Mouse (Mus musculus) T-cell, adult 66 days (primary cell): ENCODE data around the gene Rgs14. TPM values are rescaled to one million over a fixed set of nuclear protein-coding genes. Genes with fewer than 3 reads are reported as not detected.

Source experiments
- total RNA-seq, 2 experiments: library from RNA; stranded (reverse); gene quantifications; 3 replicates in 1 of 2; 4 replicates in 1 of 2; pipeline ENCODE4 v1.2.4; 2023

Gene Rgs14
- 10 to 100 TPM; 85.9 to 93.2 TPM for total RNA-seq

DNA sequence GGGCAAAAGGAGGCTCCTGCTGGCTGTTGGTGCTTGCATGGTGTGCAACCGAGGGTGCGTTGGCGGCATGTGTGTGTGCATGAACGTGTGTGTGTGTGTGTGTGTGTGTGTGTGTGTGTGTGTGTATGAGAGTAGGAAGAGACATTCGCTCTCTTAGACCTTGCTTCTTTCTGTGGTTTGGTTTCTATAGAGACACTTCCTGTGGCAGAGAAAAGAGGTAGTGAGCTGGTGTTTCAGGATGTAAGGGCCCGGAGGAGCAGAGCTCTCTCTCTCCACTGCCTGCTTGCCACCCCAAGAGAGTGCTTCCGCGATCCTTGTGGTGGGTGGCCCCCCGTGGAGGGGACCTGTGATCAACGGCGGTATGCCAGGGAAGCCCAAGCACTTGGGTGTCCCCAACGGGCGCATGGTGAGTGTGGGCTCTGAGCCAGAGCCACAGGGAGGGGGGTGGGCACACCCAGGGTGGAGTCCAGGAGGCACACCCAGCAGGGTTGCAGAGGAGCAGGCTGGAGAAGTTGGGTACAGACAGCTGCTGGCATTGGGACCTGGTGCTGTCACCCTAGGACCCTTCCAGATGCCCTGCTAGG is at the start of gene Rgs14:
Rgs14 (plus strand) TSS at position 202 of the 584 bp plus-strand sequence.

DNA sequence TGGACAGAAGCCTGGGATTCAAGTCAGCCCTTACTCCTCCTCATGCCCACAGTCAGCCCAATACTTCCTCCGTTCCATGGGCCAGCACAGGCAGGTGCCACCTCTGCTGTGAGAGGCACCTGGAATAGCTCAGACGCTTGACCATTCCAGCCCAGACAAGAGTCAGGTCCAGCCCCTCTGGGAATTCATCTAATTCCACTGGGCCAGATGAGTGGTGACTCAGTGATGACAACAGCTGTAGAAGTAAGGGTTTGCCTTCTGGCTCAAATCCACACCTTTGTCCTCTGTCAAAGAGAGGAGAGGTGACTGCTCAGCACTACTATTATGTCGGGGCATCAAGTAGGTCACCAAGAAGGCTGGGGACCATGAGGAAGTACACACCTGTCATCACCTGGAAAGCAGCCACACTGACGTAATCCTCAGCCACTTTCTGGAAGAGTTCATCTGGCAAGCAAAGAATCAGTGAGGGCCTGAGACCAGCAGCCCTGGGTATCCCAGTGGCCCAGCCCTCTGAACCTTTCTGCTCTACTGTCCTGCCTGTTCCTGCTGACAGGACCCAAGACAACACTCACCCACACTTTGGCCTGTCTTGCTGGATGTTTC is 49.5 kb upstream of the Rgs14 start, which contains the start of gene Prelid1:
Prelid1 (plus strand) TSS at position 570 of the 603 bp plus-strand sequence.

DNA sequence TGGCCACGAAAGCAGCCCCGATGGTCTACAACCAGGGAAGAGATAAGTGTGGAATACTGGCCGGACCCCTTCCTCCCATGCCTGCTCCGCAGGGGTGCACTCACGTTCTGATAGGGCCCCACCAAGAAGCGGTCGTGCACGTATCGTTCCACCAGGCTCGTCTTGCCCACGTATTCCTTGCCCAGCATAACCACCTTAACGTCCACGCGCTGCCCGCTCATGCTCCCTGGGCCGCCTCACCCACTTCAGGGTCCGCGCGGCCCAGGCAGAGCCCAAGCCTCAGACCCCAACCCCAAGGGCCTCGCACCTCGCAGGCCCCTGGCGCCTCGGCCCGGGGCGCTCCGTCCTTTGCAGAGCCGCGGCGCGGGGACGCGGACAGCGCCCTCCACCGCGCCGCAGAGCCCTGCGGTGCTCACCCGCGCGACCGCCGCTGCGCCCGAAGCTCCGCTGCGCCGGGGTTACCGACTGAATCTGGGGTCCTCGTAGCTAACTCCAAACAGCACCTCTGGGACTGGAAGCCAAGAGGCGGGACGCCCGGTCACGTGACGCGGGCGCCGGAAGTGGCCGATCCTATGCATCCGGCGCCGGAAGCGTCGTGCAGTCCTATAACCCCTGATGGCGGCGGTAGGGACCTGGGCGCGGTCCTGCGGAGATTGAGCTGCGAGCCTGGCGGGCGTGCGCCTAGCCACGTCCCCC is 48.0 kb upstream of the Rgs14 start, which contains the start of gene Rab24:
Rab24 (minus strand) TSS at position 513 of the 696 bp plus-strand sequence.

DNA sequence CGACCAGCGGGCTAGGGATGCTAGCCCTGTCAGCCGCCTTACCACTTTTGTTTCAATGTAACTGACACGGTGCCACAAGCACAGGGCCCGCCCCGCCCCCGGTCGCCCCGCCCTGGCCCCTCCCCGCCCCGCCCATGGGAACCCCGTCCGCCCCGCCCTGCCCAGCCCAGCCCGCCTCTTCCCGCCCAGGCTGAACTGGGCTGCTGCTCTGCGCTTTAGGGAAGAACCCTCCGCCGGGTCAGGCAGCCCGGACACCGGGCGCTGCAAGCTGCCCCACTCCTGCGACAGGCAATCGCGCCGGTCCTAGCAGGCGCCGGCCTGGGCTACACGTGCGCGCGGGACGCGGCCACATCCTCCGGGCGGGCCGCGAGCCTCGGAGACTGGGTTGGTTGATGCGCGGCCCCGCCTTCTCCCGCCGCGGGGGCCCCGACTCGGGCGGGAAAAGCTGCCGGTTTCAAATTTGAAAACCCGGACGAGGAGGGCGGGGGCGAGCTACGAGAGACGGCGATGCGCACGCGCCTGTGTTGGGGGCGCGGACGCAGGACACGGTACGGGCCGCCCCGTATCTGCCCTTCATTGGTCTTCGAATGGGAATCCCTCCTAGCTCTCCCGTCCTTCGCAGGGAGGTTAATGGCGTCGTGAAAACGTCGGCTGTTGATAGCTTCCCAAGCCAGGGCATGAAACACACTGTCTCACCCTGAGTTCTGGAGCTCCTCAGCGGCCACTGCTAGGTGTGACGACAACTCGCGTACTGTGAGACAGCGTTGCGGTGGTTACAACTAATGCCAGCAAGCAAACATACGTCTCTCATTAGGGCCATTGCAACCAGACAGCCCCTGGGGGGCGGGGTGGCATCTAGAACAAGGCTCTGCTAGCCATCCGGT is 39.6 kb upstream of the Rgs14 start, which contains the start of gene Mxd3:
Mxd3 (minus strand) TSS at position 141 of the 884 bp plus-strand sequence.

DNA sequence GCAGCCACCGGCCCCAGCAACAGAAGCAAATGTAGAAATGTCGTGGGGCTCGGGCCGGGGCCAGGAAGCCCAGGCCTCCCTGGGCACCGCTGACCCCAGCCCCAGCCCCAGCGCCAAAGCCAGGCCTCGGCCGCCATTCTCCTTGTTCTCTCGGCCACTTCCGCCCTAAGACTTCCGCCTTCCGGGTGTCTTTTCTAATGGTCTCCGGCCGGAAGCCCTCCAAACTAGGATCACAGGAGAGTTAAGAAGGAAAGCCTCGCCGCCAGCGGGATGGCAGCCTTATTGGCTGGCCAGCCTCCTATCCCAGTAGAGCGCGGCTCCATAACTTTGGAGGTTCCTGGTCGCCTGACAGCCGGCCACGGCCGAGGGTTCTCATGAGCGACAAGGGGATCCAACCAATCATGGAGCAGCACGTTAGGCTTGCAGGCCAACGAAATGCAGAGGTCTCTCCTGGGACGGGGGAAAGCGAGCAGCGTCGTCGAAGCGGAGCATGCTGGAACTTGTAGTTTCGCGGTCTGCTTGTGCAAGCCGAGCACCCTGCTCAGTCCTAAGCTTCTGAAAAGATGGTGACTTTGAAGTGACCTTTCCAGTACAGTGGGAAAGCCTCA is 7.0 kb upstream of the Rgs14 start, which contains the start of gene Lman2:
Lman2 (minus strand) TSS at position 331 of the 608 bp plus-strand sequence.

DNA sequence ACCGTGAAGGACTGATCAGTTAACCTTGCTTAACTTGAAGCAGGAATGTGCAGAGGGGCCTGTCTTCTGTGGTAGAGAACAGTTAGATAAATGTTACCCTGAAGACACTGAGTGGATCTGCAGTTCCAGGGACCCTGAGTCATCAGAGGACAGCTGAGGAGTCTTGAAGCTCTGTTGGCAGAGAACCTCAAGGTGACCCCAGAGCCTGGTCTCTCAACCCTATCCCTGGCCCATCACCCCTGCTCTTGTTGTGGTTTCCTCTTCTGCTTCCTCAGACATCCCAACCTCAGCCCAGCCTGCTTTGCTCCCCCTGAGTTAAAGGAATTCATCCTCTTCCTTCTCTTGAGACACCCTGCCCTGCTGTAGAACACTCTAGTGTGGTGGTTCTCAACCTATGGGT is 28.6 kb downstream of the Rgs14 start, which contains the start of gene Slc34a1:
Slc34a1 (plus strand) TSS at position 100 of the 400 bp plus-strand sequence.

DNA sequence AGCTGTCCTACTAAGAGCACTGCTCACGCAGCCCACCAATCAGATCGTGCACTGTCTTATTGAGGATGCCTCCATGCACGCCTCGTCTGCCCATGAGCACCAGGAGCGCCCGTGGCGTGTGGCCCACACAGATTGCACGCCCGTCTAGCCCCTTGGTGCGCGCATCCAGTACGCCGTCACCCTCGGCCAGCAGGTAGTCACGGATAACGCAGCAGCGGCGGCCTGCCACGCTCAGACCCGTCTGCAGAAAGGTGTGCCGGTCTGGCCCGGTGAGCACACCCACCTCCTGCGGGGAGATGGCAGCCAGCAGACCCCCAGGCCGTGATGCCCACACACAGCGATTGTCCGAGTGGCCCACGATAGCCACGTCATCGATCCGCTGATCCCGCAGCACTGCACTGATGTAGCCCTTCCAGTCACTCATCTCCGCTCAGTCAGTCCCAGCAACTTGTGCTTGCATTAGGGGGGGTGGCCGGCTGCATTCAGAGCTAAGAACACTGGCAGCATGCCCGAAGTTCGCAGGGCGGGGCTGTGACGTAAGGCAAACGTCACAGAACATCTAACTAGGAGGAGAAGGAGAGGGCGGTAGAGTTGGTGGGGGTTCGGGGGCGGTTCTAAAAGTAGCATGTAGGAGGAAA is 45.3 kb downstream of the Rgs14 start, which contains the start of gene Pfn3:
Pfn3 (minus strand) TSS at position 490 of the 638 bp plus-strand sequence.

DNA sequence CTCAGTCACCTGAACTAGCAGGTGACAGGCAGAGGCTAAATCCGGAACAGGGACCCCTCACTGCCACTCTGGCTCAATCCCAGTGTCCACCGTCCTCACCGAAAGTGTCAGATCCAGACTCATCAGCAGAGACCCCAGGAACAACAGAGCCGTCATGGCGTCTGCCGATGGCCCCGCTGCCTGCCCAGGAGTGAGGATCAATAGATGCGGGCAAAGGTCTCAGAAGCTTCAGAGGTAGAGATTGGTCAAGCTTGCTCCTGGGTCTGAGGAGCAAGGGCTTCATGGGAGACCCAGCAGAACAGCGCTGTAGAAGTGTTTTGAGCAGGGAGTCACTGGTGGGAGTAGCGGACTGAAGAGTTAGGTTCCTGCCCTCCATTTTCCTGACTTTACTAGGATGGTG is 57.1 kb downstream of the Rgs14 start, which contains the start of gene F12:
F12 (minus strand) TSS at position 181 of the 400 bp plus-strand sequence.

Other genes starting within 250 kb of the Rgs14 start
- not detected for gene Gm17617, start 236.2 kb upstream of the Rgs14 start, total RNA-seq
- not detected for gene Fgfr4, start 217.1 kb upstream of the Rgs14 start, total RNA-seq
- gene Nsd1, start 159.9 kb upstream of the Rgs14 start, total RNA-seq: 100 to 1,000 TPM; 183 to 190 TPM
- 100 to 1,000 TPM; 166 to 174 TPM for gene Prelid1, start 49.2 kb upstream of the Rgs14 start, total RNA-seq
- gene Rab24, start 47.8 kb upstream of the Rgs14 start, total RNA-seq: 10 to 100 TPM; 49.3 to 51.2 TPM
- 1 to 10 TPM in 1 of 2 experiments, not detected in 1; 2.2 TPM for gene Mxd3, start 39.9 kb upstream of the Rgs14 start, total RNA-seq
- gene Lman2, start 6.9 kb upstream of the Rgs14 start, total RNA-seq: 100 to 1,000 TPM; 113 to 118 TPM
- not detected for gene Slc34a1, start 28.5 kb downstream of the Rgs14 start, total RNA-seq
- gene Pfn3, start 45.5 kb downstream of the Rgs14 start, total RNA-seq: not detected
- gene F12, start 57.1 kb downstream of the Rgs14 start, total RNA-seq: 1 to 10 TPM in 1 of 2 experiments, under 1 TPM in 1; 0.93 to 1.3 TPM
- gene Grk6, start 75.3 kb downstream of the Rgs14 start, total RNA-seq: 100 to 1,000 TPM; 461 to 470 TPM
- gene Prr7, start 94.5 kb downstream of the Rgs14 start, total RNA-seq: 10 to 100 TPM; 55.5 to 60.2 TPM
- gene Dbn1, start 118.4 kb downstream of the Rgs14 start, total RNA-seq: under 1 TPM in 1 of 2 experiments, not detected in 1; 0.23 TPM
- gene Pdlim7, start 143.9 kb downstream of the Rgs14 start, total RNA-seq: 10 to 100 TPM in 1 of 2 experiments, 1 to 10 TPM in 1; 9.7 to 10.0 TPM
- 1 to 10 TPM; 2.9 to 3.1 TPM for gene Dok3, start 159.6 kb downstream of the Rgs14 start, total RNA-seq
- 10 to 100 TPM; 84.6 to 86.4 TPM for gene Ddx41, start 166.9 kb downstream of the Rgs14 start, total RNA-seq
- 100 to 1,000 TPM; 173 to 176 TPM for gene Fam193b, start 201.4 kb downstream of the Rgs14 start, total RNA-seq
- gene Tmed9, start 204.0 kb downstream of the Rgs14 start, total RNA-seq: 100 to 1,000 TPM in 1 of 2 experiments, 10 to 100 TPM in 1; 97.9 to 102 TPM
- gene B4galt7, start 230.2 kb downstream of the Rgs14 start, total RNA-seq: 10 to 100 TPM; 42.2 TPM